Mouse (Mus musculus) lung, embryonic 14.5 days (tissue): Measurements from ENCODE around the gene Lhfp. TPM values are rescaled to one million over a fixed set of nuclear protein-coding genes. Genes with fewer than 3 reads are reported as not detected.

Source experiments
- ATAC-seq: fragments of 200-750 bp; cut with Nextera tagmentation; 2 replicates; pipeline ENCODE4 v1.8.0; 2017; ENCODE audit warnings: mild to moderate bottlenecking, moderate TSS enrichment, moderate library complexity; ENCODE audit not compliant: insufficient read depth
- DNase-seq: peaks from one replicate; pipeline ENCODE4 v3.0.0-alpha.2; 2015
- H3K27ac ChIP-seq: fragments of 300-500 bp; sonication (generic); 2 replicates; pipeline ENCODE4 v1.5.1; 2014; ENCODE audit warnings: low read depth, mild to moderate bottlenecking, moderate library complexity
- H3K27me3 ChIP-seq: fragments of 300-500 bp; sonication (generic); 2 replicates; pipeline ENCODE4 v1.6.1; 2014; ENCODE audit warnings: low read length, control low read depth; ENCODE audit not compliant: insufficient read depth
- H3K36me3 ChIP-seq: fragments of 300-500 bp; sonication (generic); 2 replicates; pipeline ENCODE4 v1.6.1; 2014; ENCODE audit warnings: control low read depth; ENCODE audit not compliant: insufficient read depth
- H3K4me1 ChIP-seq: fragments of 300-500 bp; sonication (generic); 2 replicates; pipeline ENCODE4 v1.6.1; 2014; ENCODE audit warnings: antibody characterized with exemption, control low read depth; ENCODE audit not compliant: insufficient read depth
- H3K4me2 ChIP-seq: fragments of 300-500 bp; sonication (generic); 2 replicates; pipeline ENCODE4 v1.6.1; 2014; ENCODE audit warnings: mild to moderate bottlenecking
- H3K4me3 ChIP-seq: fragments of 300-500 bp; sonication (generic); 2 replicates; pipeline ENCODE4 v1.5.1; 2014; ENCODE audit warnings: low read depth, low read length
- H3K9ac ChIP-seq: fragments of 300-500 bp; sonication (generic); 2 replicates; pipeline ENCODE4 v1.6.1; 2014
- H3K9me3 ChIP-seq: fragments of 300-500 bp; sonication (generic); 2 replicates; pipeline ENCODE4 v1.6.1; 2016; ENCODE audit warnings: low read depth, low read length, control low read depth
- CTCF ChIP-seq: IDR thresholded peaks from 2 replicates; pipeline ENCODE4 v1.5.1; 2016; ENCODE audit warnings: antibody characterized with exemption, low read depth
- WGBS: fragments of 180-500 bp; shearing (Covaris S2); extraction: QIAGEN DNeasy Blood & Tissue Kit; methylation state at CpG from one replicate; pipeline ENCODE4 v1.1.7; 2014; 5-methylcytosine and 5-hydroxymethylcytosine counted together
- polyA plus RNA-seq: library from polyadenylated mRNA; unstranded; fragments of >200 nt; fragmentation: Nextera tagmentation; extraction: Ambion mirVana; gene quantifications from 2 replicates; pipeline ENCODE4 v1.2.1, GENCODE M21; 2014

Gene Lhfp
- polyA plus RNA-seq, 1 experiment from 2014 or later, result 63.8 TPM

DNA sequence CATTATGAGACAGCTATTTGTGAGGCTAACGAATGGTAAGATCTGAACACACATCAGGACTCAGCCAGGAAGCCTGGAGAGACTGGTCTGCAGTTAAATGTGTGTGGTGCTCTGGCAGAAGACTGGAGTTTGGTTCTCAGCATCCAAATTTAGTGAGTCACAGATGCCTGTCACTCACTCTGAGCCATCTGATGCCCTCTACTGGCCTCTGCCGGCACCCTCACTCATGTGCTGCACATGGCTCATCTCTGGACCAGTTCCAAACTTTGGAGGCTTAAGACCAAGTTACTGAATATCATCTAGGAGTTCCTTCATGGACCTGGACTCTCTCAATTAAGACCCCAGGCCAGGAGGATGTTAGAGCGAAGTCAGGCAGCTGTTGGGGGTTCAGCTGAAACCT, 198.8 kb downstream of the Lhfp start:
- Histone ChIP-seq H3K4me2 (no peak overlapping the region), H3K4me1 (no peaks in the 10 kb centered on the region), H3K9me3 (no peaks in the 10 kb centered on the region), H3K9ac (no peak overlapping the region), H3K27ac (no peak overlapping the region), H3K4me3 (no peak overlapping the region), H3K36me3 (no peaks in the 10 kb centered on the region), H3K27me3 (no peaks in the 10 kb centered on the region)
- 83% methylated on average over 3 of the region's 3 CpGs for WGBS
- 0 out of 2 replicates have a peak, but pooled peaks have one; percentile 13 for TF ChIP-seq CTCF
- ATAC-seq (no peak), DNase-seq (no peak)

GRCm38 (mm10) chr3:53245571-53246208, 204.4 kb downstream of the Lhfp start:
- 72% methylated on average over 9 of the region's 9 CpGs for WGBS
- H3K36me3 ChIP-seq, result no peaks in the 10 kb centered on the region
- ATAC-seq (no peak), DNase-seq (no peak)
- H3K4me1 ChIP-seq, result no peaks in the 10 kb centered on the region
- no peak overlapping the region for H3K4me2 ChIP-seq
- no peaks in the 10 kb centered on the region for H3K27me3 ChIP-seq
- no peak overlapping the region for H3K4me3 ChIP-seq
- no peak overlapping the region for H3K27ac ChIP-seq
- H3K9me3 ChIP-seq, result no peaks in the 10 kb centered on the region
- no peak for TF ChIP-seq CTCF
- H3K9ac ChIP-seq, result no peak overlapping the region

DNA sequence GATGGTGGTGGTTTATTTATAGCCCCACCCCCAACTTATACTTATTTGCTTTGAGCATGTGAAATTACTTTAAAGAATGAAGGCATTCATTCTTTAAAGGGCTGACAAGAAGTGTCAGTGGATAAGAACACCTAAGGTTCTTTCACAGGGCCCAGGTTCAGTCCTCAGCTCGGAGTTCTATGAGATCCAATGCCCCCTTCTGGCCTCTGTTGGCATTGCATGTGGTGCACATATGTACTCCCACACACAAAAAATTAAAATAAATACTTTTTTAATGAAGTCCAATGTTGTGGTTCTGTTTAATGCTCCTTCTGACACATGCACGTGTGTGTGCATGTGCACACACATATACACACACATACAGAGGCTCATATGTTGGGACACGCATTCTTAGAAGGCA, 205.8 kb downstream of the Lhfp start:
- TF ChIP-seq CTCF, result peak; percentile 70
- H3K4me3 ChIP-seq, result no peak overlapping the region
- no peaks in the 10 kb centered on the region for H3K9me3 ChIP-seq
- no peak overlapping the region for H3K4me2 ChIP-seq
- ATAC-seq, result no peak
- H3K36me3 ChIP-seq, result no peaks in the 10 kb centered on the region
- DNase-seq, result peak; percentile 74
- no peaks in the 10 kb centered on the region for H3K4me1 ChIP-seq
- no peaks in the 10 kb centered on the region for H3K27me3 ChIP-seq
- H3K9ac ChIP-seq, result no peak overlapping the region
- WGBS, result 72% methylated on average over 3 of the region's 3 CpGs
- no peak overlapping the region for H3K27ac ChIP-seq

- ATAC-seq, result no peak
- no peaks in the 10 kb centered on the region for H3K36me3 ChIP-seq
- H3K9ac ChIP-seq, result no peak overlapping the region
- no peaks in the 10 kb centered on the region for H3K27me3 ChIP-seq
- DNase-seq, result no peak
- no peak overlapping the region for H3K4me3 ChIP-seq
- no peak for TF ChIP-seq CTCF
- no peaks in the 10 kb centered on the region for H3K9me3 ChIP-seq
- H3K4me2 ChIP-seq, result no peak overlapping the region
- 53% methylated on average over 10 of the region's 10 CpGs for WGBS
- 0 out of 2 replicates have a peak, but pooled peaks cover 2% of the 10 kb centered on the region for H3K4me1 ChIP-seq
- H3K27ac ChIP-seq, result no peak overlapping the region
Measured at GRCm38 (mm10) chr3:53248158-53248874, 207.0 kb downstream of the Lhfp start.

- H3K4me2 ChIP-seq, result no peak overlapping the region
- H3K27me3 ChIP-seq, result no peaks in the 10 kb centered on the region
- no peak overlapping the region for H3K27ac ChIP-seq
- no peak for TF ChIP-seq CTCF
- ATAC-seq, result no peak
- no peak overlapping the region for H3K9ac ChIP-seq
- H3K4me1 ChIP-seq, result 0 out of 2 replicates have a peak, but pooled peaks cover 2% of the 10 kb centered on the region
- no peak for DNase-seq
- no peaks in the 10 kb centered on the region for H3K9me3 ChIP-seq
- no peak overlapping the region for H3K4me3 ChIP-seq
- 77% methylated on average over 5 of the region's 5 CpGs for WGBS
- H3K36me3 ChIP-seq, result no peaks in the 10 kb centered on the region
Measured at GRCm38 (mm10) chr3:53252556-53252955, 211.2 kb downstream of the Lhfp start.

GRCm38 (mm10) chr3:53253223-53253832, 212.0 kb downstream of the Lhfp start:
- no peak overlapping the region for H3K27ac ChIP-seq

GRCm38 (mm10) chr3:53258657-53259158, 217.4 kb downstream of the Lhfp start:
- H3K4me1 ChIP-seq, result peaks cover 6% of the 10 kb centered on the region
- DNase-seq (peak; percentile 62), ATAC-seq (peak; percentile 63)
- peak overlapping the region; percentile 16; the same call in 1 of the 2 replicates for H3K9ac ChIP-seq
- H3K36me3 ChIP-seq, result no peaks in the 10 kb centered on the region
- peak overlapping the region; percentile 42; the same call in 1 of the 2 replicates for H3K27ac ChIP-seq
- H3K27me3 ChIP-seq, result no peaks in the 10 kb centered on the region
- H3K9me3 ChIP-seq, result no peaks in the 10 kb centered on the region
- peak overlapping the region; percentile 29; the same call in 1 of the 2 replicates for H3K4me2 ChIP-seq
- H3K4me3 ChIP-seq, result no peak overlapping the region
- TF ChIP-seq CTCF, result no peak
- WGBS, result 28% methylated on average over 7 of the region's 7 CpGs

More at GRCm38 (mm10) chr3:53253223-53253832, 212.0 kb downstream of the Lhfp start:
- Histone ChIP-seq H3K9ac (no peak overlapping the region), H3K27me3 (no peaks in the 10 kb centered on the region), H3K4me2 (no peak overlapping the region), H3K9me3 (no peaks in the 10 kb centered on the region), H3K36me3 (no peaks in the 10 kb centered on the region), H3K4me1 (0 out of 2 replicates have a peak, but pooled peaks cover 2% of the 10 kb centered on the region), H3K4me3 (no peak overlapping the region)
- TF ChIP-seq CTCF, result no peak
- ATAC-seq (no peak), DNase-seq (peak; percentile 44)
- WGBS, result 34% methylated on average over 5 of the region's 5 CpGs
